Mouse (Mus musculus) limb, embryonic 15.5 days (tissue): ENCODE measurements around the gene Trp53i11. TPM values are rescaled to one million over a fixed set of nuclear protein-coding genes. Genes with fewer than 3 reads are reported as not detected.

ENCODE experiments used
- ATAC-seq: fragments of 200-750 bp; cut with Nextera tagmentation; 2 replicates; pipeline ENCODE4 v1.8.0; 2017; ENCODE audit warnings: low read depth, moderate TSS enrichment; ENCODE audit not compliant: insufficient number of reproducible peaks, low FRiP score, low TSS enrichment
- H3K27ac ChIP-seq: fragments of 300-500 bp; sonication (generic); 2 replicates; pipeline ENCODE4 v1.5.1; 2015; ENCODE audit warnings: moderate library complexity, mild to moderate bottlenecking, inconsistent platforms
- H3K27me3 ChIP-seq: fragments of 300-500 bp; sonication (generic); 2 replicates; pipeline ENCODE4 v1.6.1; 2015; ENCODE audit warnings: inconsistent platforms
- H3K36me3 ChIP-seq: fragments of 300-500 bp; sonication (generic); 2 replicates; pipeline ENCODE4 v1.6.1; 2015; ENCODE audit warnings: inconsistent platforms
- H3K4me1 ChIP-seq: fragments of 300-500 bp; sonication (generic); 2 replicates; pipeline ENCODE4 v1.6.1; 2015; ENCODE audit warnings: inconsistent platforms
- H3K4me2 ChIP-seq: fragments of 300-500 bp; sonication (generic); 2 replicates; pipeline ENCODE4 v1.6.1; 2015; ENCODE audit warnings: mild to moderate bottlenecking, inconsistent platforms
- H3K4me3 ChIP-seq: fragments of 300-500 bp; sonication (generic); 2 replicates; pipeline ENCODE4 v1.5.1; 2015; ENCODE audit warnings: mild to moderate bottlenecking, inconsistent platforms
- H3K9ac ChIP-seq: fragments of 300-500 bp; sonication (generic); 2 replicates; pipeline ENCODE4 v1.6.1; 2015; ENCODE audit warnings: inconsistent platforms
- H3K9me3 ChIP-seq: fragments of 300-500 bp; sonication (generic); 2 replicates; pipeline ENCODE4 v1.6.1; 2016; ENCODE audit warnings: inconsistent platforms
- WGBS: fragments of 180-500 bp; shearing (Covaris S2); methylation state at CpG from one replicate; pipeline ENCODE4 v1.1.7; 2015; 5-methylcytosine and 5-hydroxymethylcytosine counted together
- polyA plus RNA-seq: library from polyadenylated mRNA; unstranded; fragments of >200 nt; fragmentation: Nextera tagmentation; extraction: Ambion mirVana; gene quantifications from 2 replicates; pipeline ENCODE4 v1.2.1, GENCODE M21; 2015

Trp53i11 gene
- polyA plus RNA-seq, 1 experiment from 2014 or later: 26.5 TPM

DNA sequence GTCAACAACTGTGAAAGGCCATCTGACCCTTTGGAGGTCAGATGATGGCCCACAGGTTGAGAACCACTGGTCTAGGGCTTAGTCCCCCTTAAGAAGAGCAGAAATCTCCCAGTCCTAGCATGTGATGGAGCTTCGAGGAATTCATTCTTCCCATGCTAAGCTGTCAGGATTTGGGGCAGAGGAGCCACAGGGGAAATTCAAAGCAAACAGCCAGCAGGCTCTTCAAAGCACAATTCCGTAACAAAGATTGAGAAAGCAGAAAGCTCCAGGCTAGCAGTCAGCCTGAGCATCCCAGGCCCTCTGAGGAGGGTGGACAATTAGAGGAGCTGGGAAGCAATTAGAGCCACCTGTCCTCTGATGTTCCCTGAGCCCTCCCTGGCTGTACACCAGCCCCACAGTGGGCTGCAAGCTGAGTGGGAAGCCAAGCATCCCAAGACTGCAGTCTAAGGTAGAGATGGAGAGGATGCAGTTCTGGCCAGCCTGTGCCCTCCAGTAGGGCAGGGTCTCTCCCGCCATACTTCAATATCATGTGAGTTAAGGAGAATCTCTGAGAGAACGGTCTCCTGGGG, 26.8 kb upstream of the Trp53i11 start:
- H3K36me3 ChIP-seq: no peaks in the 10 kb centered on the region
- H3K27me3 ChIP-seq: no peaks in the 10 kb centered on the region
- no peak overlapping the region for H3K9ac ChIP-seq
- no peak overlapping the region for H3K27ac ChIP-seq
- WGBS: 75% methylated on average over 4 of the region's 4 CpGs
- ATAC-seq: no peak
- no peaks in the 10 kb centered on the region for H3K9me3 ChIP-seq
- H3K4me3 ChIP-seq: no peak overlapping the region
- no peak overlapping the region for H3K4me2 ChIP-seq
- H3K4me1 ChIP-seq: no peaks in the 10 kb centered on the region

DNA sequence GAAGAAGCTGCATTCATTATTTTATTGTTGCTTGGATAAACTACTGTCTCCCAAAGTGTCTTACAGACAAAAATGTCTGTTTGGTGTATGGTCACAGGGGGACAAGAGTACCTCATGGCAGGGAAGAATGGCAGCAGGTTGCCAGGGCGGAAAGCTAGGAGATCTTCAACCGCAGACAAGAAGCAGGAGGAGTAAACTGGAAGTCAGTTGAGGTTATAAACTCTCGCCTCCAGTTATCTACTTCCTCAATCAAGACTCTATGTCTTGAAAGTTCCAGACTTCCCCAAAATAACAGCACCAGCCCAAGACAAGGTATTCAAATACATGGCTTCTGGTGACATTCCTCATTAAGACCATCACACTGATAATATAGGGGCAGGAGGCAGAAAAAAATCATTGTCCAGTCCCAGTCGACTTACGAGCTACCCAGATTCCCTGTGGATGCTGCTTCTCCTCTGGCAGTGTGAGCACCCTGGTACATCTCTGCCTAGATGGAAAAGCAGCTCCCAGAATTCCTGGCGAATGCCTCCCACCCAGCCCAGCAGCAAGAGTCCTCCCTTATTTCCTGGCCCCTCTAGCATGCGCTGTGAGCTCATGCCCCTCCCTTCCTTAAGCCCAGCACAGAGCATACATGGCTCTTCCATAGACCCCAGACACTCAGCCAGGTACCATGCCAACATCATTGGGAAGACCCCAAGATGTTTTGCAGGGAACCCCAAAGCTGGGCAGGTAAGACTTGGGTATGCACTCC, 25.3 kb upstream of the Trp53i11 start:
- H3K4me3 ChIP-seq: no peak overlapping the region
- ATAC-seq: no peak
- H3K27ac ChIP-seq: no peak overlapping the region
- no peaks in the 10 kb centered on the region for H3K36me3 ChIP-seq
- no peaks in the 10 kb centered on the region for H3K9me3 ChIP-seq
- 69% methylated on average over 7 of the region's 7 CpGs for WGBS
- H3K9ac ChIP-seq: no peak overlapping the region
- H3K27me3 ChIP-seq: no peaks in the 10 kb centered on the region
- H3K4me1 ChIP-seq: no peaks in the 10 kb centered on the region
- no peak overlapping the region for H3K4me2 ChIP-seq

DNA sequence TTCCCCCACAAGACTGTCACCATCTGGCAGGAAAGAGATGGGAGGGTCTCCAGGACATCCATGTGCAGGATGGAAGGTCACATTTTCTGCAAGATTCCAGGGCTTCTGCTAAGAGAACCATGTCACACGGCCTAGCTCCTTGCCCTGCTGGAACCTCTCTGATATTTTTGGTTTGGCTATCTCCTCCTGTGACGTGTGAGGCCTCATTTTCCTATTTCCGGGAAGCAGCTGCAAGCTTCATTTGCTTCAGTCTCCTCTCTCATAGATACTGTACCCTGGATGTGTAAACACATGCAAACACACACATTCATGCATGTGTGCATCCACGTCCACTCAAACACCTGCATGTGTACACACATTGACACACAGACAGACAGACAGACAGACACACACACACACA, 24.6 kb upstream of the Trp53i11 start:
- no peaks in the 10 kb centered on the region for H3K9me3 ChIP-seq
- 63% methylated on average over 4 of the region's 4 CpGs for WGBS
- H3K27ac ChIP-seq: no peak overlapping the region
- H3K4me1 ChIP-seq: no peaks in the 10 kb centered on the region
- H3K27me3 ChIP-seq: no peaks in the 10 kb centered on the region
- no peak for ATAC-seq
- no peak overlapping the region for H3K9ac ChIP-seq
- H3K4me2 ChIP-seq: no peak overlapping the region
- H3K4me3 ChIP-seq: no peak overlapping the region
- no peaks in the 10 kb centered on the region for H3K36me3 ChIP-seq

DNA sequence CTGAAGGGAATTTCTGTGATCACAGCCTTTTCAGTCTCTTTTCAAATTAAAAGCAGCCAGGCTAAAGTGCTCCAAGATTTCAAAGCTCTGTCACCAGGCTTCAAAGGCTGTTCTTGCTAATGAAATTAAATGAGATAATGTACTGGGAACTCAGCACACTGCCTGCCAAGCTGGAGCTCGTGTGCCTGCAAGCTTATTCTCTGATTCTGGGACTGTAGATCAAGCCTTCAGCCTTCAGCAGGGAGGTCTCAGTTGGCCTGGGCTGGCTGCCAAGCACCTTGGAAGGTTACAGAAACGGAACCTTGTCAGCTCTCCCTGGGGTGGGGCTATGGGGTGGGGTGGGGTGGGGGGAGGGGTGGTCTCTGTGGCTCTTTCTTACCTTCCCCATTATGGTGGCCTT, 24.0 kb upstream of the Trp53i11 start:
- Histone ChIP-seq H3K9ac (no peak overlapping the region), H3K4me3 (no peak overlapping the region), H3K4me2 (no peak overlapping the region), H3K9me3 (no peaks in the 10 kb centered on the region), H3K4me1 (no peaks in the 10 kb centered on the region), H3K36me3 (no peaks in the 10 kb centered on the region), H3K27ac (no peak overlapping the region), H3K27me3 (no peaks in the 10 kb centered on the region)
- 4% methylated on average over 2 of the region's 2 CpGs for WGBS
- ATAC-seq: no peak

DNA sequence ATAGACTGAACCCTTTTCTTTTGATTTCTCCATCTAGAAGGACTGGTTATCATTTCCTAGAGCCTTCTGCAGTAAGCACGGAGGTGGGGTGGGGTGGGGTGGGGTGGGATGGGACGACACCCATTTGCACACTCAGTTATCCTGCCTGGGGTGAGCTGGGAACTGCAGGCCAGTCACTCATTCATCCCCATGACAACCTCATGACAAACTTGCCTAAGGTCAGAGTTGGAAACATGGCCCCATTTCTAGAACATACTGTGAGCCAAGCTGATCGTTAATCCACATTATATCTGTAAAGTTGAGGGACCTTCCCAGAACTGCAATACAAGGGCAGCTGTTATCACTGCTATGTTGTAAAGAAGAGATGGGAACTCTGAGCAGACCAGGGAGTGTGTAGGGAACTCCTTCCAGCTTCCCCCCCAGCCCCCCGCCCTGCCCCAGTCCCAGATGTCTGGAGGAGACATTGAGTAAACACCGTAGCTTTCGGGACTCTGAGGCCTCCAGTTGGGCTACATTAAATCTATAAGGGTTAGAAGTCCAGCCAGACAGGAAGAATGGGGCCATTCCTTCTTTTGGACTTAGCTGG, 23.5 kb upstream of the Trp53i11 start:
- Histone ChIP-seq H3K4me2 (no peak overlapping the region), H3K9ac (no peak overlapping the region), H3K4me3 (no peak overlapping the region), H3K27ac (no peak overlapping the region), H3K36me3 (no peaks in the 10 kb centered on the region), H3K27me3 (no peaks in the 10 kb centered on the region), H3K4me1 (no peaks in the 10 kb centered on the region), H3K9me3 (no peaks in the 10 kb centered on the region)
- no peak for ATAC-seq
- 66% methylated on average over 6 of the region's 6 CpGs for WGBS

DNA sequence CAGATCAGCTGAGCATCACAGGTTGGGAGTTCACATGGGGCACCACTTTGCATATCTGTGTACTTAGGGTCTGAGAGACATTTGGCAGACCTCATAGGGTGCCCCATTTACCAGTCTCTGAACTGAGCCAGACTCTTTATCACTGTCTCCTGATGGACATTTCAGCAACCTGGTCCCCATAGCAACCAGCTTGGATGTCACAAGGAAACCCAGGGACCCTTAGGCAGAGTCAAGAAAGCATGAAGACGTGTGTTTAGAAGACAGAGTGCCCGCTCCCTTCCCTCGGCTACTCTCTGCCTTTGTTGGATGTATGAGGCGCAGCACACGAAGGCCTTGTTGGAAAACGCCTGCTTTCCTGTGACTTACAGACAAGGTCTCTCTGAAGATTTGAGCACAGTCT, 21.1 kb upstream of the Trp53i11 start:
- Histone ChIP-seq H3K9ac (no peak overlapping the region), H3K4me3 (no peak overlapping the region), H3K4me2 (no peak overlapping the region), H3K27ac (no peak overlapping the region), H3K36me3 (no peaks in the 10 kb centered on the region), H3K9me3 (no peaks in the 10 kb centered on the region), H3K4me1 (0 out of 2 replicates have a peak, but pooled peaks cover 5% of the 10 kb centered on the region), H3K27me3 (peaks cover 8% of the 10 kb centered on the region)
- 78% methylated on average over 6 of the region's 6 CpGs for WGBS
- no peak for ATAC-seq

DNA sequence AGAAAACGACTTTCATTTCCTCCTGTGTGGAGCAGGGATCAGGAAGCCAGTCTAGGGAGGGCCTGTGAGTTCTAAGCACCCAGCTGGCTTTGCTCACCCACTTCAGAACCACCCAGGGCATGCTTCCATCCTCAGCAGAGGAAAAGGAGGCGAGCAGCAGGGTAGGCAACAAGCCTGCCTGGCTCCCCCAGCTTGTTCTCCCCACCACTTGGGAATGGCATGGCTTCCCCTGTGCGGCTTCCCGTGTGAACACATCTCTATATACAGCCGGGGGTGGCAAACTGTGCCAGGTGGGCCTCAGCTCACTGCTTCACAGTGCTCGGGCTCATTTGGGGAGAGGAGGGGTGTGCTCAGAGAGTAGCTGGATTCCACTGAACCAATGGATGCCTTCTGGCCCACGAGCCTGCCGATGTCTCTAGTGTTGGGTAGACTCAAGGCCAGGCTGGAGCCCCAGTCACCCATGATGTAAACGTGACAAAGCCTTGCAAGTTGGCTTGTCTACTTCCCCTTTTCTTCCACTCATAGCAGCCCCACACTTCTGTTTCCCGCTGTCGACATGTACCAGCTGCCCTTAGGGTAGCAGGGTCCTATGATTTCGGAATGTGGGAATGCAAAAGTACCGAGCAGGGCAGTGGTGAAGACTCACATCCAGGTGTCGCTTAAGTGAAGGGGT, 20.5 kb upstream of the Trp53i11 start:
- Histone ChIP-seq H3K4me2 (no peak overlapping the region), H3K4me1 (0 out of 2 replicates have a peak, but pooled peaks cover 5% of the 10 kb centered on the region), H3K27ac (no peak overlapping the region), H3K9me3 (no peaks in the 10 kb centered on the region), H3K4me3 (no peak overlapping the region), H3K36me3 (no peaks in the 10 kb centered on the region), H3K9ac (no peak overlapping the region), H3K27me3 (peaks cover 13% of the 10 kb centered on the region)
- ATAC-seq: no peak
- WGBS: 79% methylated on average over 14 of the region's 14 CpGs

DNA sequence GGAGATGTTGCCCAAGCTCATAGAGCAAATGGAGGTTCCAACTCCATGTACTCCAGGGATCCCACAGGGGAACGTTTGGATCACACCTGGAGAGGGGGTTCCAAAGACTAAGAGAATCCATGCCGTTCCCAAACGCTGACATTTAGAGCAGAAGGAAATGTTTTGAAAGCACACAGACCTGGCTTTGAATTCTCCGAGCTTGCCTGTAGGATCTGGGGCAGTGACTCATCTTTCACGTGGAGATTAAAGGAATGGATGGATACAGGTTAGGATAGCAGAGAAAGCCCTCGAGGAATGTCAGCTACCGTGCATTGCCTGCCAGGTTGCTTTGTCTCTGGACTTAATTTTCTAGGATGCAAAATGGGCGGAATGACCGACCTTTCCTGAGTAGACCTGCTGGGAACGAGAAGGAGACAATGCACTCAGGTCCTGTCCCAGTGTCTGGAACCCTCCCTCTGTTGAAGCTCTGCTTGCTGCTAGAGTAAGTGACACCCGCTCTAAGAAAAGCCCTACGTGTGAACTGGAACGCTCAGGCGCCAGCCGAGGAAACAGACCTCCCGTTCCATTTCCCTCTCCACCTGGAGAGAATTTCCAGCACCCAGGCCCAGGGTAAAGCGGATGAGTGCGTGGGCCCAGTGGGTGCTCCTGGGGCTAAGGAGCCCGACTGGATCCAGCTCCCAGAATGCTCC, 17.0 kb upstream of the Trp53i11 start:
- 62% methylated on average over 19 of the region's 19 CpGs for WGBS
- no peak for ATAC-seq
- peaks cover 18% of the 10 kb centered on the region for H3K4me1 ChIP-seq

DNA sequence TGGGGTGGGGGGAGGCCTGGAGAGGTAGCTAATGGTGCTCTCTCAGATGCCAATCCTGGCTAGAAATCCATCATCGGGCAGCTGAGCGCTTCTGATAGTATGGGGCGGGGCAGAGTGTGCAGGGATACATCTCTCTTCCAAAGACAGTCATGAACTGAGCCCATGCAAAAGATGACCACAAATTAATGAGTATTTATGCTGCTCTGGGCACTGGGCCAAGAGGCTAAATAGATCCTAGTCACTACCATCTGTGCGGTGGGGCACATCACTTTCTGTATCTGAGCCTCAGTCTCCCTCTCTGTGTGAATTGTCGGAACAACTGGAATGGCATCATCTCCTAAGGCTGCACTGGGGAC, 16.5 kb upstream of the Trp53i11 start:
- Histone ChIP-seq H3K4me3 (no peak overlapping the region), H3K4me2 (no peak overlapping the region), H3K27ac (no peak overlapping the region), H3K36me3 (no peaks in the 10 kb centered on the region), H3K9ac (no peak overlapping the region), H3K9me3 (no peaks in the 10 kb centered on the region), H3K4me1 (peaks cover 23% of the 10 kb centered on the region), H3K27me3 (peaks cover 19% of the 10 kb centered on the region)
- ATAC-seq: no peak
- WGBS: 85% methylated on average over 5 of the region's 5 CpGs

More for the DNA sequence above, 17.0 kb upstream of the Trp53i11 start:
- Histone ChIP-seq H3K4me2 (no peak overlapping the region), H3K9ac (no peak overlapping the region), H3K27ac (no peak overlapping the region), H3K36me3 (no peaks in the 10 kb centered on the region), H3K27me3 (peaks cover 19% of the 10 kb centered on the region), H3K9me3 (no peaks in the 10 kb centered on the region), H3K4me3 (no peak overlapping the region)

DNA sequence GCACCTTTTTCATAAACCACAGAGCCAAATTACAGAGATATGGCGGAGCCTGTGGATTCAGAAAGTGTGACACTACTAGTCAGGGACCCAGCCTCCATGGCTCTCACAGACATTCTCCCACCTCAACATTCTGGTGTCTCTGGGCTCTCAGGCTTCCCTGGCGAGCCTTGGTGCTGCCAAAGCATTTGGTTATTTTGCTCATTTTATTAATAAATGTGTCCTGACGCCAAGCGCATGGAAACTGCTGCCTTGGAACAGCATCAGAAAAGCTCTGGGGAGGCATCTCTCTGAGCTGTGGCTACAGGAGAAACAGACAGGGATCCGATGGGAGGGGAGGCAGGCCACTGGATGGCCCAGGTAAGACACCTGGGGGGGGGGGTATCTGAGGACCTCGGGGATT, 15.4 kb upstream of the Trp53i11 start:
- Histone ChIP-seq H3K36me3 (no peaks in the 10 kb centered on the region), H3K4me1 (peaks cover 34% of the 10 kb centered on the region), H3K9ac (no peak overlapping the region), H3K27ac (no peak overlapping the region), H3K27me3 (peaks cover 30% of the 10 kb centered on the region), H3K9me3 (no peaks in the 10 kb centered on the region), H3K4me2 (no peak overlapping the region), H3K4me3 (no peak overlapping the region)
- WGBS: 75% methylated on average over 6 of the region's 6 CpGs
- no peak for ATAC-seq

DNA sequence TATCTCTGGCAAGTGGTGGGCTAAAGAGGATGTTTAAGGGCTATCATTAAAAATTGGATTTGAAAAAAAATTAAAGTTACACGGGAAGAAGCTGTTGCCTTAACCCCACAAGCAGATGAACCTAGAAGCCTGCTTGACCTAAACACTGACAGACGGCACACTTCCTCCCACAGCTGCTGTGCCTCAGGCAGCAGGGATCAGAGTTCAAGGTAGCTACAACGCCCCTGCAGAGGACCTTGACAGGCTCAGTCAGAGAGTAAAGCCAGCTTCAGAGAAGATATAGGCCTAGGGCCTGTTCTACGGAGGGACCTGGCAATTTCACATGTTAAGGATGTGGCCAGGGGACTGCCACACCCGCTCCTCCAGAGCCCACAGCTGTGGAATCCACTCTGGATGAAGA, 14.9 kb upstream of the Trp53i11 start:
- Histone ChIP-seq H3K27me3 (peaks cover 35% of the 10 kb centered on the region), H3K9ac (no peak overlapping the region), H3K36me3 (no peaks in the 10 kb centered on the region), H3K27ac (no peak overlapping the region), H3K4me2 (no peak overlapping the region), H3K4me3 (no peak overlapping the region), H3K4me1 (peaks cover 39% of the 10 kb centered on the region), H3K9me3 (no peaks in the 10 kb centered on the region)
- 52% methylated on average over 5 of the region's 5 CpGs for WGBS
- ATAC-seq: no peak

DNA sequence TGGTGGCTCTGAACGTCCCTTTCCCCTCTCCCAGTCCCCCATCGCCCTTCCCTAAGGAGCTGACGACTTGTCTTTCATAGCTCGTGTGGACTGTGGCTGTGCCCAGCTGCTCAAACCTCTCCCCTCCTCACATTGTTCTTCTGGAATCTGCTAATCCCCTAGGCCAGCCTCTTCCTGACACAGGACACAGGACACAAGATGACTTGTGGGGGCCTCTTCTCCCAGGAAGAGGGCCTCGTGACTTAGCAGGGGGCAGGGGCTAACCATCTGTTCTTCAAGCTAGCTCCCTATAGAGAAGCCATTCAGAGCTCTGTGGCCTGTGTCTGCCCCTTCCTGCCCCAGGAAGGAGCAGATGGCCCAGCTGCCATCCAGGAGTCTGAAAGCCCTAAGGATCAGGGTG, 13.2 kb upstream of the Trp53i11 start:
- no peak for ATAC-seq
- Histone ChIP-seq H3K4me3 (no peak overlapping the region), H3K36me3 (no peaks in the 10 kb centered on the region), H3K27ac (no peak overlapping the region), H3K9me3 (no peaks in the 10 kb centered on the region), H3K9ac (no peak overlapping the region), H3K27me3 (peaks cover 52% of the 10 kb centered on the region), H3K4me1 (peaks cover 39% of the 10 kb centered on the region), H3K4me2 (no peak overlapping the region)
- WGBS: 40% methylated on average over 5 of the region's 5 CpGs
